13 mouse cellular contexts compared by ENCODE assay signal in genomic region chr10:19441807-19442206, GRCm38 (mm10).
DNase-seq lines count a peak whose midpoint lies in the region; ATAC-seq lines count a peak whose summit lies in the region.
"Had no signal": no experiment of that assay in that cellular context is flagged by ENCODE, and none has a peak within 500 bp of the region (broad histone marks: within the 10 kb centered on the region; RNA-seq: fewer than 3 reads in every experiment).

No protein-coding gene starts in this region.

- WGBS in kidney, embryonic 14.5 days = 65% methylated on average over 12 of the region's 12 CpGs
- WGBS in kidney, embryonic 15.5 days = 63% methylated on average over 12 of the region's 12 CpGs
- WGBS in embryonic facial prominence, embryonic 10.5 days = 45% methylated on average over 12 of the region's 12 CpGs
- 11% methylated on average over 12 of the region's 12 CpGs for WGBS in midbrain, embryonic 15.5 days

- no peaks in the 10 kb centered on the region for H3K4me1 ChIP-seq in kidney, embryonic 14.5 days (ENCODE audit: control insufficient read depth, insufficient read depth, low read length)
- H3K4me1 ChIP-seq in kidney, embryonic 15.5 days = peaks cover 3% of the 10 kb centered on the region; the same call in 1 of the 2 replicates
- H3K4me1 ChIP-seq in embryonic facial prominence, embryonic 10.5 days = peaks cover 13% of the 10 kb centered on the region
- no peaks in the 10 kb centered on the region for H3K4me1 ChIP-seq in midbrain, embryonic 15.5 days
- H3K4me1 ChIP-seq: stomach, embryonic 15.5 days had no signal

- no peak overlapping the region for H3K4me2 ChIP-seq in kidney, embryonic 14.5 days (replicated peaks; ENCODE audit: low read depth, low read length)
- no peak overlapping the region for H3K4me2 ChIP-seq in kidney, embryonic 15.5 days
- H3K4me2 ChIP-seq in midbrain, embryonic 15.5 days = no peak overlapping the region
- H3K4me2 ChIP-seq: stomach, embryonic 15.5 days had no signal

- peak; percentile 7 for DNase-seq in WW6 (ENCODE audit: low read depth, low spot score)
- DNase-seq in embryonic facial prominence, embryonic 10.5 days (ENCODE audit: low spot score) = peak; percentile 26
- DNase-seq in right cerebral cortex, adult 2 months (ENCODE audit: low spot score in 2 of 2) = no peak
- DNase-seq in cerebellum, postnatal 25 days = no peak
- no peak for DNase-seq in gastrocnemius, postnatal 4 days (ENCODE audit: low spot score in 2 of 2)
- DNase-seq: adrenal gland, postnatal 25 days; heart, postnatal 36 days; lung, adult 2 months; right cerebral cortex, postnatal 4 days had no signal

- no peaks in the 10 kb centered on the region for H3K27me3 ChIP-seq in kidney, embryonic 14.5 days (ENCODE audit: control insufficient read depth, insufficient read depth, low read length)
- H3K27me3 ChIP-seq in kidney, embryonic 15.5 days = peaks cover 4% of the 10 kb centered on the region; the same call in 1 of the 2 replicates
- H3K27me3 ChIP-seq in embryonic facial prominence, embryonic 10.5 days (replicated peaks; ENCODE audit: low read depth, poor library complexity, severe bottlenecking) = peaks cover 90% of the 10 kb centered on the region
- H3K27me3 ChIP-seq in midbrain, embryonic 15.5 days (replicated peaks) = peaks cover 13% of the 10 kb centered on the region
- H3K27me3 ChIP-seq: stomach, embryonic 15.5 days had no signal

- no peak overlapping the region for H3K27ac ChIP-seq in kidney, embryonic 14.5 days (ENCODE audit: low read depth, low read length)
- H3K27ac ChIP-seq in kidney, embryonic 15.5 days = no peak overlapping the region
- no peak overlapping the region for H3K27ac ChIP-seq in embryonic facial prominence, embryonic 10.5 days (replicated peaks)
- no peak overlapping the region for H3K27ac ChIP-seq in midbrain, embryonic 15.5 days
- H3K27ac ChIP-seq: stomach, embryonic 15.5 days had no signal

- 0 out of 2 replicates have a peak, but pooled peaks have one; percentile 20 for ATAC-seq in kidney, embryonic 14.5 days (ENCODE audit: low FRiP score, low TSS enrichment)
- ATAC-seq in kidney, embryonic 15.5 days (replicated peaks; ENCODE audit: low FRiP score) = no peak
- ATAC-seq in midbrain, embryonic 15.5 days (replicated peaks) = 0 out of 2 replicates have a peak, but pooled peaks have one; percentile 50

- H3K9ac ChIP-seq in kidney, embryonic 14.5 days (ENCODE audit: low read depth, low read length) = no peak overlapping the region
- H3K9ac ChIP-seq in kidney, embryonic 15.5 days = no peak overlapping the region
- H3K9ac ChIP-seq in midbrain, embryonic 15.5 days = no peak overlapping the region
- H3K9ac ChIP-seq: stomach, embryonic 15.5 days had no signal

- H3K36me3 ChIP-seq in kidney, embryonic 14.5 days (ENCODE audit: control insufficient read depth, insufficient read depth, low read length) = no peaks in the 10 kb centered on the region
- no peaks in the 10 kb centered on the region for H3K36me3 ChIP-seq in kidney, embryonic 15.5 days
- H3K36me3 ChIP-seq in embryonic facial prominence, embryonic 10.5 days (replicated peaks) = no peaks in the 10 kb centered on the region
- no peaks in the 10 kb centered on the region for H3K36me3 ChIP-seq in midbrain, embryonic 15.5 days (replicated peaks)
- H3K36me3 ChIP-seq: stomach, embryonic 15.5 days had no signal

- no peaks in the 10 kb centered on the region for H3K9me3 ChIP-seq in kidney, embryonic 14.5 days (ENCODE audit: control insufficient read depth, low read length)
- no peaks in the 10 kb centered on the region for H3K9me3 ChIP-seq in kidney, embryonic 15.5 days (replicated peaks)
- no peaks in the 10 kb centered on the region for H3K9me3 ChIP-seq in embryonic facial prominence, embryonic 10.5 days
- H3K9me3 ChIP-seq in midbrain, embryonic 15.5 days = no peaks in the 10 kb centered on the region
- H3K9me3 ChIP-seq: stomach, embryonic 15.5 days had no signal

- H3K4me3 ChIP-seq in kidney, embryonic 14.5 days (ENCODE audit: low read length) = no peak overlapping the region
- no peak overlapping the region for H3K4me3 ChIP-seq in kidney, embryonic 15.5 days (replicated peaks)
- H3K4me3 ChIP-seq in embryonic facial prominence, embryonic 10.5 days = no peak overlapping the region
- H3K4me3 ChIP-seq in midbrain, embryonic 15.5 days = no peak overlapping the region
- H3K4me3 ChIP-seq: stomach, embryonic 15.5 days had no signal

Comparison
In these comparisons a context has a peak if more than half of its experiments do, and no peak if none do; other contexts are left out.
1. DNase-seq: peak in WW6 (single experiment) and embryonic facial prominence, embryonic 10.5 days (single experiment); none in right cerebral cortex, adult 2 months (0 of 2), cerebellum, postnatal 25 days (0 of 2) and gastrocnemius, postnatal 4 days (0 of 2).